Mouse (Mus musculus): ENCODE data around the gene Ccdc86. TPM values are rescaled to one million over a fixed set of nuclear protein-coding genes. Genes with fewer than 3 reads are reported as not detected.

The Ccdc86 gene
- polyA plus RNA-seq, 1 experiment from 2014 or later = 26.6 TPM

DNA sequence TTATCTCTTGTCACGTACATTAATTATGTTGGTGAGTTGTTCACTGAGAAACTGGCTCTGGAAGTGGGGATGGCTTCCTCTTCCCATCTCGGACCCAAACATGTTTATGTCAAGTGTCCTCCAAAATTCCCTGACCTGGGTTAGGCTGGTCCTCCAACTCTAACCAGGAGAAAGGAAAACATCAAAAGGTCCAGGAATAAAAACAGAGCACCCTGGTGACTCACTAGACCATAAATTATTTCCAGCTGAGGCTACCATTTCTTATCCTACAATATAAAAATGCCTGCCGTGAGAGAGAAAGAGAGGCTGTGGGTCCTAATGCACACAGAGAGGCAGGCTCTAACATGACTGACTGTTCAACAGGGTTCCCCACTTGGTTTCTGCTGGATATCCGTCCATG, 24.8 kb downstream of the Ccdc86 start:
- H3K9ac ChIP-seq = no peak overlapping the region
- no peaks in the 10 kb centered on the region for H3K4me1 ChIP-seq
- H3K4me3 ChIP-seq = no peak overlapping the region
- no peaks in the 10 kb centered on the region for H3K9me3 ChIP-seq
- H3K27me3 ChIP-seq = no peaks in the 10 kb centered on the region
- H3K4me2 ChIP-seq = no peak overlapping the region
- no peak overlapping the region for H3K27ac ChIP-seq
- WGBS = 40% methylated on average over 4 of the region's 4 CpGs
- H3K36me3 ChIP-seq = no peaks in the 10 kb centered on the region
- no peak for ATAC-seq (ENCODE audit: borderline replicate concordance, extremely low read depth, low FRiP score, low TSS enrichment)

- Histone ChIP-seq H3K9ac (no peak overlapping the region), H3K9me3 (no peaks in the 10 kb centered on the region), H3K4me3 (no peak overlapping the region), H3K27ac (no peak overlapping the region), H3K36me3 (no peaks in the 10 kb centered on the region), H3K27me3 (no peaks in the 10 kb centered on the region), H3K4me1 (no peaks in the 10 kb centered on the region), H3K4me2 (no peak overlapping the region)
- WGBS = 72% methylated on average over 3 of the region's 3 CpGs
- no peak for ATAC-seq (ENCODE audit: borderline replicate concordance, extremely low read depth, low FRiP score, low TSS enrichment)
These were observed 28.0 kb downstream of the Ccdc86 start for GRCm38 (mm10) chr19:10921058-10921457.

- no peak for ATAC-seq (ENCODE audit: borderline replicate concordance, extremely low read depth, low FRiP score, low TSS enrichment)
- no peak within 1 kb of the TSS for H3K4me3 ChIP-seq
- H3K9ac ChIP-seq = no peak within 1 kb of the TSS
- no peaks in the 10 kb centered on the region for H3K9me3 ChIP-seq
- no peaks in the 10 kb centered on the region for H3K4me1 ChIP-seq
- WGBS = 59% methylated on average over 2 of the region's 2 CpGs
- no peaks in the 10 kb centered on the region for H3K27me3 ChIP-seq
- no peak within 1 kb of the TSS for H3K27ac ChIP-seq
- H3K4me2 ChIP-seq = no peak within 1 kb of the TSS
- no peaks in the 10 kb centered on the region for H3K36me3 ChIP-seq
These were observed 28.5 kb downstream of the Ccdc86 start, which contains the start of gene Zp1 for GRCm38 (mm10) chr19:10920532-10920931. Zp1 (minus strand) TSS chr19:10920632.

- Histone ChIP-seq H3K36me3 (no peaks in the 10 kb centered on the region), H3K4me3 (no peak overlapping the region), H3K9me3 (no peaks in the 10 kb centered on the region), H3K9ac (no peak overlapping the region), H3K27me3 (no peaks in the 10 kb centered on the region), H3K4me1 (no peaks in the 10 kb centered on the region), H3K27ac (no peak overlapping the region), H3K4me2 (no peak overlapping the region)
- ATAC-seq (ENCODE audit: borderline replicate concordance, extremely low read depth, low FRiP score, low TSS enrichment) = no peak
- 81% methylated on average over 10 of the region's 10 CpGs for WGBS
These were observed 30.6 kb downstream of the Ccdc86 start for GRCm38 (mm10) chr19:10918321-10918991.

DNA sequence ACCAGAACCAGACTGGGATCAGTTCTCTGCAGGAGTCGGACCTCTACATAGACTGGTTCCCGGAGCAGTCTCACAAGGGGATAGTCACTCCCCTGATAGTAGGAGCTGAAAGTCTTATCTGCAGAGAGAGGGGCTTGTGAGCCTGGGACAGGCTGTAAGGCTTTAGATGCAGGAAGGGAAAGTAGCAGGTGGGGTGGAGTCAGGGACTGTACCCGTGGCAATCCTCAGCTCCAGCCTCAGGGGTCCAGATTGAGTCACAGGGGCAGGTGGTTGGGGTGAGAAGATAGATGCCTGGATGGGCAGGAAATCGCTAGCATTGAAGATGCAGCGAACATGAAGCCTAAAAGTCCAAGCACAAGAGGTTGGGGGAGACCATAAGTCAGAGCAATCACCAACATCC, 32.6 kb downstream of the Ccdc86 start:
- Histone ChIP-seq H3K9me3 (no peaks in the 10 kb centered on the region), H3K27ac (no peak overlapping the region), H3K4me1 (no peaks in the 10 kb centered on the region), H3K4me2 (no peak overlapping the region), H3K9ac (no peak overlapping the region), H3K4me3 (no peak overlapping the region), H3K27me3 (no peaks in the 10 kb centered on the region), H3K36me3 (no peaks in the 10 kb centered on the region)
- no peak for ATAC-seq (ENCODE audit: borderline replicate concordance, extremely low read depth, low FRiP score, low TSS enrichment)
- WGBS = 61% methylated on average over 5 of the region's 5 CpGs

- ATAC-seq (ENCODE audit: borderline replicate concordance, extremely low read depth, low FRiP score, low TSS enrichment) = no peak
- Histone ChIP-seq H3K4me3 (no peak overlapping the region), H3K27me3 (no peaks in the 10 kb centered on the region), H3K36me3 (no peaks in the 10 kb centered on the region), H3K4me2 (no peak overlapping the region), H3K9ac (no peak overlapping the region), H3K4me1 (no peaks in the 10 kb centered on the region), H3K27ac (no peak overlapping the region), H3K9me3 (no peaks in the 10 kb centered on the region)
- 69% methylated on average over 2 of the region's 2 CpGs for WGBS
These were observed 34.2 kb downstream of the Ccdc86 start for GRCm38 (mm10) chr19:10914870-10915269.

DNA sequence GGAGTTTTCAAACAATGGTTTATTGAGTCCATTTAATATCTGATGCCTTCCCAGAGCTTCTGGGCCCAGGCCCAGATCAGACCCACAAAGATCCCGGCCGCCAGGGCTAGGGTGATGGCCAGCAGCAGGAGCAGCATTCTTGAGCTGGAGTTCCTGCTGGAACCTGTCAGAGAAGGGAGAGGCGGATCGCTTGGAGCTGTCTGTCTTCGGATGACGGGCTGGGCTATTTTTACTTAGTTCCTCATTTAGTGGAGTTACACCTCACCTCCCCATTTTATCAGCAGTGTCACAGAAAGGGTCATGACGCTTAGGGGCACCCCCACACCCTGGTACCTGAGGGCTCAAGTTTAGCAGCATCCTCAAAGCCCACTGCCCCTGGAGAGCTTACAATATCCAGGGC, 34.8 kb downstream of the Ccdc86 start:
- Histone ChIP-seq H3K36me3 (no peaks in the 10 kb centered on the region), H3K4me1 (peaks cover 5% of the 10 kb centered on the region), H3K4me2 (no peak overlapping the region), H3K27me3 (no peaks in the 10 kb centered on the region), H3K27ac (no peak overlapping the region), H3K9me3 (no peaks in the 10 kb centered on the region), H3K9ac (no peak overlapping the region), H3K4me3 (no peak overlapping the region)
- ATAC-seq (ENCODE audit: borderline replicate concordance, extremely low read depth, low FRiP score, low TSS enrichment) = no peak
- 55% methylated on average over 7 of the region's 7 CpGs for WGBS

GRCm38 (mm10) chr19:10909087-10909721, 39.9 kb downstream of the Ccdc86 start:
- Histone ChIP-seq H3K9me3 (no peaks in the 10 kb centered on the region), H3K27me3 (no peaks in the 10 kb centered on the region), H3K27ac (peak overlapping the region; percentile 88), H3K4me1 (peaks cover 38% of the 10 kb centered on the region), H3K4me2 (no peak overlapping the region), H3K36me3 (peaks cover 29% of the 10 kb centered on the region), H3K4me3 (no peak overlapping the region), H3K9ac (no peak overlapping the region)
- WGBS = 42% methylated on average over 6 of the region's 6 CpGs
- ATAC-seq (ENCODE audit: borderline replicate concordance, extremely low read depth, low FRiP score, low TSS enrichment) = peak; percentile 63; the same call in 1 of the 2 replicates

GRCm38 (mm10) chr19:10907891-10908290, 41.2 kb downstream of the Ccdc86 start:
- Histone ChIP-seq H3K9ac (no peak overlapping the region), H3K27ac (peak overlapping the region; percentile 88; the same call in 1 of the 2 replicates), H3K27me3 (no peaks in the 10 kb centered on the region), H3K4me1 (peaks cover 40% of the 10 kb centered on the region), H3K4me3 (no peak overlapping the region), H3K9me3 (no peaks in the 10 kb centered on the region), H3K4me2 (no peak overlapping the region), H3K36me3 (peaks cover 41% of the 10 kb centered on the region)
- 55% methylated on average over 3 of the region's 3 CpGs for WGBS
- ATAC-seq (ENCODE audit: borderline replicate concordance, extremely low read depth, low FRiP score, low TSS enrichment) = no peak

GRCm38 (mm10) chr19:10905728-10906000, 43.4 kb downstream of the Ccdc86 start:
- Histone ChIP-seq H3K4me3 (no peak overlapping the region), H3K9ac (0 out of 2 replicates have a peak overlapping the region, but pooled peaks have one; percentile 7), H3K27ac (peak overlapping the region; percentile 90), H3K27me3 (no peaks in the 10 kb centered on the region), H3K4me1 (peaks cover 40% of the 10 kb centered on the region), H3K9me3 (no peaks in the 10 kb centered on the region), H3K36me3 (peaks cover 63% of the 10 kb centered on the region), H3K4me2 (peak overlapping the region; percentile 21)
- WGBS = 54% methylated on average over 5 of the region's 5 CpGs
- no peak for ATAC-seq (ENCODE audit: borderline replicate concordance, extremely low read depth, low FRiP score, low TSS enrichment)

GRCm38 (mm10) chr19:10904927-10905727, 43.9 kb downstream of the Ccdc86 start:
- 32% methylated on average over 7 of the region's 7 CpGs for WGBS
- Histone ChIP-seq H3K4me1 (peaks cover 40% of the 10 kb centered on the region), H3K4me3 (no peak overlapping the region), H3K36me3 (peaks cover 68% of the 10 kb centered on the region), H3K9ac (0 out of 2 replicates have a peak overlapping the region, but pooled peaks have one; percentile 7), H3K4me2 (peak overlapping the region; percentile 21), H3K27me3 (no peaks in the 10 kb centered on the region), H3K9me3 (no peaks in the 10 kb centered on the region), H3K27ac (peak overlapping the region; percentile 90)
- ATAC-seq (ENCODE audit: borderline replicate concordance, extremely low read depth, low FRiP score, low TSS enrichment) = peak; percentile 87

DNA sequence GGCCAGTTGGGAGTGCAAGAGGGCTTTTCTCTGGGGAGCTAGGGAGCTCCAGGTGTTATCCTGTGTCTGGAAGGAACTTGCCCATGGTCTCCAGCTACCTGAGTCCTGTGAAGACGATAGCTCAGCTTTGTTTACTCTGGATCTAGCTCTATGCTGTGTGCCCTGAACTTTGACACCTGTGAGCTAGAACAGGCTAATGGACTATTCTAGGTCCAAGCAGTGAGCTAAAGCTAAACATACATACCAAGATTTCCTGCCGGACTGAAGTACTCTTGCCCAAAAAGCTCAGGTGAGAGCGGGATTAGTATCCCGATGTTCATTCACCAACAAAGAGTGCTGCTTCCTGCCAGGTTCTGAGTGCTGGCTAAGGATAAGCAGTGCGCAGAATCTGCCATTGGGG, 44.6 kb downstream of the Ccdc86 start:
- H3K36me3 ChIP-seq = peaks cover 74% of the 10 kb centered on the region
- no peaks in the 10 kb centered on the region for H3K27me3 ChIP-seq
- ATAC-seq (ENCODE audit: borderline replicate concordance, extremely low read depth, low FRiP score, low TSS enrichment) = no peak
- 74% methylated on average over 5 of the region's 5 CpGs for WGBS
- no peak overlapping the region for H3K9ac ChIP-seq
- H3K4me3 ChIP-seq = no peak overlapping the region
- H3K4me2 ChIP-seq = no peak overlapping the region
- H3K9me3 ChIP-seq = no peaks in the 10 kb centered on the region
- peak overlapping the region; percentile 90 for H3K27ac ChIP-seq
- peaks cover 37% of the 10 kb centered on the region for H3K4me1 ChIP-seq

Measured in lung, embryonic 15.5 days (tissue).